Mouse (Mus musculus) urinary bladder, postnatal 10 days (tissue): ENCODE measurements around the gene Nsl1.

Experiments
- DNase-seq: peaks from one replicate; pipeline ENCODE4 v3.0.0; 2022; ENCODE audit warnings: low spot score

The Nsl1 gene

DNA sequence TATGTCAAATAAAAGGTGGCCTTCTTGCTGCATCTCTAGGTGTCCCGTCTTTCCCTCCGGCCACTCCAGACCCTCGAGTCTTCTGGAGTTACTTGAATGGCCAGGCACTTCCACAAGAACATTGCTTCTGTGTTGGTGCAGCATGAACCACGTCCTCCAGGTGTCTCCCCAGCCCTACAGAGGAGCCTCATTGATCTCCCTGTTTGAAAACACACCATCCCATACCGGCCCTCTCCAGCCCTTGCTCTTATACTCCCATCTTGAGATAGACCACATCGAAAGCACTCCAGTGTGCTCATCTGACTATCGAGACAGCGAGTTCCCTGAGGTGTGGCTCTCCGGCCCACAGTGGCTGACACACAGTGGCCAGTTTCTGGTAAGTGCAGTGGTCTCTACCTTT is 32.2 kb downstream of the Nsl1 start:
- no peak for DNase-seq

DNA sequence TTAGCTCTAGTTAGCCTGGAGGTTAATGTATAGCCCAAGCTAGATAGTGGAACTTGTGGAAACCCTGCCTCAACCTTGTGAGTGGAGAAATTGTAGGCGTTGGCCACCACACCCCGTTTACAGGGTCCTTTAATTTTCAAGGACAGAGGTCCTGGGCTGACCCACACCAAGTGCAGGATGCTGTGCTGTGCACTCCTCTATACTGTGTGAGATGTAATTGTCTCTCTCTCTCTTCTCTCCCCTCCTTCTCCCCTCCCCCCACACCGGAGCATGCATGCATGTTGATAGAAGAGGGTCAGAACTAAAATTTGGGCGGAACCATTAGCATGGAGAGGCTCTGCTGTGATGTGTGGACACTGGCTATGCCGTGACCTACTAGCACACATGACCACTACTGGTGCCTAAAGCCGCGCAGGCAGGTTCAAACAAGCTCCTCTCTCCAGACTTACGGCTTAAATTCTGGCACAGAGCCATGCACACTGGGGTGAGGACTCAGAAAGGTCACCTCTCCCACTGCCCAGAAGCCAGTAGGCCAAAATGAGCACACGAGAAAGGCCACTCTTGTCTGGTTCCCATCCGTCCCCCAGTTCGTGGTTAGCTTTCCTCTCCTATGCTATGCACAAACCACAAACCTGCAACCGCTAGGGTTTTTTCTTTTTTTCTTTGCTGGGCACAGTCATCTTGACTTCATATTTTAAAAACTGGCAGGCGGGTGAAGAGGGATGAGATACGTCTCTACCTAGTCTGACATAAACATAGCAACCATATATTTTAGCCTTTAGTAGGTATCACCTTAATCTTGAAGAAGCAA is 34.3 kb downstream of the Nsl1 start:
- no peak for DNase-seq

DNA sequence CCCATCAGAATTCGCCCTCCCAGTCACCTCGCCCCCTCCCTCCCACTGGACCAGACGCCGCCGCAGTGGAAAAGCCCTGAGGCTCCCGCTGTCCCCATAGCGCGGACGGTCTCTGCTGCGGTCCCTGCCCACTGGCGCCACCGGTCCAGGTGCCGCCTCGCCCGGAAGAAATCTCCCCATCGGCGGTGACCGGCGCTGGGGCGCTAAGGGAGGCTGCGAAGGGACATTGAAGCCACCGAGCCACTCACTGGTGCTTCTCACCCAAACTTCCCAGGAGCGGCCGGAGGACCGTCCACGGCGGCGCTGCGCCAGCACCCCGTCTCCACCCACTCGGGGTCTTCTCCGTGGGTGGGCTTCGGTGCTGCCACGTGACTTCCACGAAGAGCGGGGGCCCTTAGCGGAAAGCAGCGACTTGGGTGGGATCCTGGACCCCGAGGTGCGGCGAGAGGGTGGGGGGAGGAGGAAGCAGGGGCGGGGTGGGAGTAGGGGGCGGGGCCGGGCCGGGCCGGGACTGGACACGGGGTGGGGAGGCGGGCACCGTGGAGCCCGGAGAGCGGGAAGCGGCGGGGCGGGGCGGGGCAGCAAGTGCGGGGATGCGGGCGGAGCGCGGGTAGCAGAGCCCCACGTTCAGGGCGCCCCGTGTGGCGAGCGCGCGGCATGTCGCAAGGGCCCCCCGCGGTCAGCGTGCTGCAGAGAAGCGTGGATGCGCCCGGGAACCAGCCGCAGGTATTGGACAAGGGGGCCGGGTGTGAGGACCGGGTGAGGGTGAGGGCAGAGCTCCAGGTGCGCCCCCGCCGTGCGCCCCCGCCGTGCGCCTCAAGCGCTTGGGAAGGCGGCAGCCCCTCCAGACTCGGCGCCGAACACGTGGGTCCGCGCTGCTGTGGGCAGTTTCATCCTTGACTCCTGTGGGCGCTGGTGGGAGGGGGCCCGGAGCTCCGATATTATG is 35.3 kb downstream of the Nsl1 start, which contains the start of gene Batf3:
Gene Batf3 (plus strand): TSS at position 46 of the 946 bp plus-strand sequence.
- no peak for DNase-seq

DNA sequence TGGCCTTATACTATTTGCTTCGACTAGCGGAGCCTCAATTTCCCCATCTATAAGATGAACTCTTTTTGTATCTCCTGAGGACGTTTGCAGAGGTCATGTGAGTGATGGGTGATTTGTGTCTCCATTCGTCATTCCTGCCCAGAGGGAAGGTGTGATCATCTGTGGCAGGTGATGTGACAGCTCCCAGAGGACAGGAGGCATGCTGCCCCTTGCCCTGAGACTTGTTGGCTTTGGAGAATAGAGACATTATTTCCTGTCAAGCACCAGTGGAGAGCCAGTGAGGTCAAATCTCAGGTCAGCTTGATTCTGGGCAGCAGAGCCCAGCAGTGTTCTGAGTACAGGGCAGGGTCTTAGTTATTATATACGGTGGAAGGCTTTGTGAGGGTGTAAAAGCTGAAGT is 36.3 kb downstream of the Nsl1 start:
- DNase-seq: no peak

DNA sequence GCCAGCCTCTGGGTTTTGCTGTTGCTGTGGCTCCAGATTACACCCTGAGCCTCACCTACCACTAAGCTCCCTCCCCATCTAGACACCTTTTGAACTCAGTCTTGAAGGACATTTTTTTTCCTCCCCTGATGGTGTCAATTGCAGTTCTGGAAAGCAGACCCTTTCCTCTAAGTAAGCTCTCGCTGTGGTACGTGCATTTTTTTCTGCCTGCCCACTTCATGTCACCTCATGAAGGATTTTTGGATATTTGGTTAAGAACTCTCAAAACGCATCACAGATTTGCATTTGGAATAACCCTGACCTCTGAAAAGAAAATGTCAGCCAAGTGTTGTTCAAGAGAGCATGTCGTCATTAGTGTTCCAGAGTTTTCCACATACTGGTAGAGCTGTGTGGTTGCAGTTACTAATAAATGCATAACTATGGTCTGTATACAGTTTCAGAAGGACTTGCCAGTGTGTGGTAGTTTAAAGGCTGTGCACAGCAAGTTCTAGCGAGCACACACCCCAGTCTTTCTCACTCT is 37.0 kb downstream of the Nsl1 start:
- no peak for DNase-seq

DNA sequence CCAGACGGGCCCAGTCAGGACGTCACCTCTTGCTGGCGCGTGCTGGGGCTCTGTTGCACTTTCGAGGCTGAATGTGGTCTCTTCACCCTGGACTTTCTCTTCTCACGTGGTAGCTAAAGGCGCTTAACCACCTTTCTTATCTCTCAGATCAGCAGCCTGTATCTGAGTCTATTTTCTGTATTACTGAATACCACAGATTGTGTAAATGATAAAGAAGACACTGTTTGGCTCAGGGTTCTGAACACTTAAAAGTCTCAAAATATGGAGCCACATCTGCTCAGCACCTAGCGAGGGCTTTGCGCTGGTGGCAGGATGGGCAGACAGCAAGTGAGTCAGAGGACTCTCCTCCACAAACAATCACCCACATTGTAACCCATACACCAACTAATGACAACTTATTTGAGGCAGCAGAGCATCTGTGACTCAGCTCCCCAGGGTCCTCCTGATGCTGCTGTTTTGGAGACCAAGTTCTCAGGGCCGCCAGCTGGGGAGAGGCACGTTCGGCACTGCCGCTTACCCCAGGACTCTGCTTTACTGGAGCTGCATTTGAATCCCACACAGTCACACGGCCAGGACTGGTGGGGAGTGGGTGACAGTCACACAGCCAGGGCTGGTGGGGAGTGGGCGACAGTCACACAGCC is 40.0 kb downstream of the Nsl1 start:
- no peak for DNase-seq

DNA sequence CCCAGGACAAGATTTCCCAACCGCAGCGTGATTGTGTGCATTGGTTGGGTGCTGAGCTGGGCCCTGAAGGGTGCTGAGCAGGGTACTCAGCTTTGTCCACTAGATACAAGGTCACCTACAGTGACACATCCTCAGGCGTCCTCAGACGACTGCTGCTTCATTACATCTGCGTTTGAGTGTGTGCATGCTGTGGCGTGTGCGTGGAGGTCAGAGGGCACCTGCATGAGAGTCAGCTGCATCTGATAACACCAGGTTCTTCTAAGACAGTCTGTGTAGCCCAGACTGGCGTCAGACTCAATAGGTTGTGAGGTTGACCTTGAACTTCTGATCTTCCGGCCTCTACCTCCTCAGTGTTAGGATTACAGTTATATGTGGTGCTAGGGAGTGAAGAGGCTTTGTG is 42.4 kb downstream of the Nsl1 start:
- DNase-seq: no peak

DNA sequence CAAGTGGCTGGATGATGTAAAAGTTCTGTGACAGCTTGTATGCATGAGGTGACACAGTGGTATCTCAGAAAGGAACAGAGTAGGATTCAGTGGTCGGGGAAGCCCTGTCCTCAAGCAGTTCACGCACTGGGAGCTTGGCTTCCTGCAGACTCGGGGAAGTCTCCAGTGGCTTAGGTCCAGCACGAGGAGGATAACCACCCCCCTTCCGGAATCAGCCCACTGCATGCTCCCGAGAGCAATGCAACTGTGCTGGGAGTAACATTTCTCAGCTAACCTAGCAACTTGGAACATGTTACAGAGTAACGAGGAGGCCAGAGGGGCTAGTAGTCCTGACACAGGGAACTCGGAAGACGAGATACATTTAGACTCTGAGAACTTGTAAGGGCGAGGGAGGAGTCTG is 44.5 kb downstream of the Nsl1 start:
- DNase-seq: no peak

DNA sequence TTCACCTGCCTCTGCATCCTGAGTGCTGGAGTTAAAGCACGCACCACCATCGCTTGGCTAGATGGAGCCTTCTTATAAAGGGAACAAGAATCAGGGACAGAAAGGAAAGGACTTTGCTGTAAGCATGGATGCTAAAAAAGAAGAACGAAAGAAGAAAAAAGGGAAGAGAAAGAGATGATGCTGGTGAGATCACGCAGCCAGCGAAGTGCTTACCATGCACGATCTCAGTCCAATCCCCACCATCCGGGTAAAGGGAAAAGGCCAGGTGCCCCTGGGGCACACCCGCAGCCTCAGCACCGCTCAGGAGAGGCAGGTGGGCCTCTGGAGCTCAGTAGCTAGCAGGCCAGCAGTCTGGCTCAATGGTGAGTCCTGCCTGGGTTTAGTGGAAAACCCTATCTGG is 47.1 kb downstream of the Nsl1 start:
- no peak for DNase-seq

DNA sequence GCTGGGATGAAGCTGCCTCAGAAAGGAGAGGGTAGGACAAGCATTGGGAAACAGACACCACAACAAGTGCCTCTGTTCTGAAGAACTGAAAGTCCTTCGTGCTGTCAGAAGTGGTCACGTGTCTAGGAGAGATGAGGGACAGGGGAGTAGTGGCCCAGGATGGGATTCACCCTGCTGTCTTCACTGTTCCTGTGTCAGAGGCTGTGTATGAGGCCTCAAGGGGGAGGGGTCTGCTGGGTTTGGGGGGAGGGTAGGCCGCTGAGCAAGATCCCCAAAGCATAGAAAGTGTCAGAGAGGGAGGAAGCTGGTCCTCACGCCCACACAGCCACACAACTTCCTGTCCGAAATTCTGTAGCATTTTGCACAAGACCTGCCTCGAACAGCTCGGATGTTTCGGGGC is 48.3 kb downstream of the Nsl1 start:
- DNase-seq: no peak

DNA sequence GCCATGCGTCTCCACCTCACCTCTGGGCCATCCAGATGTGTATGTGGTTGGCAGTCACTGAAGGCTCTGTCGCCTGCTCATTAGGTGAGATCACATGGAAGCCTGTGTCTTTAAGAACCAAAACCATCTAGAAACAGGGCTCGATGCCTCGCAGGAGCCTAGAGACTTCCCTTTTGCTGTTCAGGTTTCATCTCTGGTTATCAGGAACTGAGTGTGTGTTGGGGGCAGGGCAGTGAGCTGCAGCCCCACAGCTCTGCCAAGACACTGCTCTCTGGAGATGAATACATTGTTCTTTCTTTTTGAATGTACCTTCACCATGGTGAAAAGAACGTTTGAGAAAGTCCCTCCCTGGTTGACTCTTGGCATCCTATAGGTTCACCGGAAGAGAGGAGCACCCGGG is 52.1 kb downstream of the Nsl1 start:
- DNase-seq: no peak

DNA sequence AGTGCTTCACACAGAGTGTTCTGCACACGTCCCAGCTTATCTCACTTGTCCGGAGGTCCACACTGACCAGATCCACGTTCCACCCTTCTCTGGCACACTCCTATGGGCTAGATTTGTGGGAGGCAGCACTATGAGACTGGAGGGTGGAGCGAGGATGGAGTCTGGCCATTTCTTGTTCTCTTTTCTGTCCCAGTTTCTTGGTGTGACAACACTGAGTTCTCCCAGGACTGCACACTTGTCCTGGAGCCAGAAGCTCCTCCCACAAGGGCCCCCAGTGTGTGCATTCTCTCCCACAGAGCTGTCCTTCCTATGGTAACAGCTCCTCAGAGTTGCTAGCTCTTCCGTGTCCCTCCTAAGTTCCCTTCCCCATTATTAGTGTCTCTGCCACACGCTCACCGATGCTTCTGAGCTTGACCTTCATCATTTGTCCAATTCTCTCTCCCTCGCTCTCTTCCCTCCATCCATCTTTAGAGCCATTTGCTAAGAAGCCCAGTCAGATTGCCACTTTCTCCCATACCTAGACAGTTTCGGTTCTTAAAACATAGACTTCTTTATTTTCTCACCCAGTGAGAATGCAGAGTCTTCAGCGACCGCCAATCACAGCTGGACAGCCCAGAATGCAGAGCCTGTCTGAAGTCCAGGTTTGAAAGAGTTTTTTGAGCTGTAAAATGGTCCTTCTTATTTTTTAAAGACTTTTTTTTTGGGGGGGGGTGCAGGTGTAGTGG is 52.9 kb downstream of the Nsl1 start:
- DNase-seq: no peak

DNA sequence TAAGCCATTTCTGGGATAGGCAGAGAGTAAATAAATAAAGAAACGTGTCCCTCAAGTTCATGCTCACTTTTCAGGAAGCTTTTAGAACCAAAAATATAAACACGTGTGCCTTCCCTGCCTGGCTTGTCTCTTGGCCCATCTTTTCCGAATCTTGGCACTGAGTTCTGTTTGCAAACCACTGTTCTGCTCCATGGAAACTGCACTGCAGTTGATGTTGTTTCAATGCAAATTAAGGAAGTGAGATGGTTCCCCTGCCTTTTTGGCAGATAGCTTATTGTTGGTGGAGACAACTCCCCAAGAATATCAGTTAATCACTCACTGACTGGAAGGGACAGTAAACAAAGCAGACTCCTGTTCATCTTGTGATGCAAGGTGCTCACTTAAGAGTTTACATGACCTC is 59.9 kb downstream of the Nsl1 start:
- DNase-seq: no peak

DNA sequence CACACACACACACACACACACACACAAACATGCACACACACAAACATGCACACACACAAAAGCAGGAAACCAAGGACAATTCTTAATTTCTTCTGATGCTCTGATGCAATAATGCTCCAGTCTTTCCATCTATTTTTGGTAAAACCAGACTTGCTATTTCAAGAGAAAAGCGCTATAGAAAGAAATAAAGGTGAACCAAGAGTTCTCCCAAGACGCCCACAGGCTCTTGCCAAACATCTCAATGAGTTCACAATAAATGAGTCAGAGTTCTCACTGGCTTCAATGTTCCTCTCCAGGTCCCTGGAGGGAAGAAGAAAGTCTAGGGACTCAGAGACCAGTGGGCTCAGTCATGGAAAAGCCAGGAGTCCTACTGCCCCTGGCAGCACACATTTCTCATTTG is 60.9 kb downstream of the Nsl1 start:
- no peak for DNase-seq

DNA sequence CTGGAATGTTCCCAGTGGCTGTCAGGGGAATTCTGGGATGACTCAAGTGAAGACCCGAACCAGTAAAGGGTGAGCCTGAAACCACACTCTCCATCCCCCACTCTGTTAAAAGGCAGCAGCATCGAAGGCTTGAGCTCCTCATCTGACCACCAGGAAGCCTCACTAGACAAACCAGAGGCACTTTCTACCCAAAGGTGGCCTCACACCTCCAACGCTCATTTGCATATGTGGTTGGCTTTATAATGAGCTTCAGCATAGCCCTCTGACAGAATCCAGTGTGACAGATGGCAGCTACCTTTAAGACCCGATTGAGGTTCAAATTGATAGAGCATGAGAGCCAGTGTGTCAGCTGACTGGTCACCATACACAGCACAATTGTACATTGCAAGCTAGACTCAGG is 61.5 kb downstream of the Nsl1 start:
- no peak for DNase-seq

DNA sequence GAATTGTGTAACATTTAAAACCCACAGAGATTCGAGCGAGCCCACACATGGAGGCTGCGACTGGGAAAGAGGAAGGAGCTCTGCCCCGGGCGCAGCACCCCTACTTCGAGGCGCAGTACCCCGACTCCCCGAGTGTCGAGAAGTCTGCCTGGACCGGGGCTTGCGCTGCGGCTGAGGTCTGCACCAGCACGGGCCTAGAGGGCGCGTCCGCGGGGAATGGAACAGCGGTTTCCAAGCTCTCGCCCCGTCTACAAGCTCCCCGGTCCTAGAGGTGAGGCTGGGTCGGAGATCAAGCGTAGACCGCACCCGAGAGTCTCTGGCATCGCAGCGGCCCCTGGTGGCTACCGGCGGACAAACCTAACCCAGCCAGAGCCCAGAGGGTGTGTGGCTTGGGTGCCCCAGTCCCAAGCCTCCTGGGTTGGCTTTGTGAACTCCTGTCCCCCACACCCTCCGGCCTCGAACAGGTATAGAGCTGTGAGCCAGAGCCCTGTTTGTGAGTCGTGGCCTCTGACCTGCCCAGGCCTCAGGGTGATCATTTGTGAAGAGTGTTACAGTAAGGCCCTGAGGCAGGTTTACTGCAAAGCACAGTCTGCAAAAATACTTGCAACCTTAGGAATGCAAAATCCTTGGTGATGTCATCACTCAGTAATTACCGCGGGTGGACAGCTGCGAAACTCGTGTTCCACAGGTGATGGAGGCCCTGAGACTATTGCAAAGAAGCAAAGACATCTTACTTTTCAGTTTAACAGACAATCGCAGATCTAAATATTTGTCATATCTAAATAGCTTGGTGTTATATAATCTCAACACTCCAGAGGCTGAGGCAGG is 63.2 kb downstream of the Nsl1 start:
- no peak for DNase-seq

DNA sequence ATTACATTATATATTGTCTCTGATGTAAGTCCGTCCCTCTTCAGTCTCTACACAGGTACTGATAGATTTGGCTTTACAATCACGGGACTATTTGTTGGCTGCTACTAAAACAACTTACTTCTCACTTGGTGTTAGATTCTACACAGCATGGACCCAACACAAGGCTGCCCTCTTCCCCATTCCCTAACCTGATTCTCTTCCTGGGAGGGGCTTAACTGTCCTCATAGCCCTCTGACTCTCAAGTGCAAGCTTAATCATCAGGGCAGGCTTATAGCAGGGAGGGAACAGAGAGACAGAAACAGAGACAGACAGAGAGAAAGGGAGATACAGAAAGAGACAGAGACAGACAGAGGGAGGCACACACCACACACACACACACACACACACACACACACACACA is 68.9 kb downstream of the Nsl1 start:
- no peak for DNase-seq

DNA sequence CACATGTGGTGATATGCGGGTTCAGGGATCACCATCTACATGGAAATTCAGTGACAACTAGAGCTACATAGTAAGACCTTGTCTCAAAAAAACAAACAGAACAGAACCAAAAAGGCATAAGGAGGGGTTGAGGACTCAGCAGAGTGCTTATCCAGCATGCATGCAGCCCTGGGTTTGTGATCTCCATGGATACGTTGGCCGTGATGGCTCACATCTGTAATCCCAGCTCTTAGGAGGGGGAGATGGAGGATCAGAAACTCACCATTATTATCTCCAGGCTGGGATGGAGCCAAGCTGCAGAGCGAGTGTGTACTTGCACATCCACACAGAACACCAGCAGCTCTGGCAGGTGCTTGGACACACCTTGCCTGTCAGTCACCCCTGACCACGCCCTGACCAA is 69.4 kb downstream of the Nsl1 start:
- no peak for DNase-seq

DNA sequence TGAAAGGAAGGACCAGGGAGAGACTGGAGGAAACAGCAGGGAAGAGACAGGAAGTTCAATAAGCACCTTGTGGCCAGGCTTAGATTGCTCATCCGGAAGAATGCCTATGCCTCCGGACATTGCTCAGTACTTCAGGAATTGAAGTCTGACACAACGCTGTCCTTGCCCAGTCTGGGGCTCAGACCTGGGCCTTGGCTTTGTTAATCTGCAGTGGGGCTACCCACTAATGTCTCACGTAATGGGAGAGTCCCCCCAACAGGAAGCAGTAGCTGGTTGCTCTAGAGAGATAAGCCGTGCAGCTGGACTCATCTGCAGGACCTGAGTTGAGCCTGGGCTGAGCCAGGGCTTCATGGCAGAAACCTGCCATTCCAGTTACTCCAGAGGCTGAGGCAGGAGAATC is 70.1 kb downstream of the Nsl1 start:
- no peak for DNase-seq

DNA sequence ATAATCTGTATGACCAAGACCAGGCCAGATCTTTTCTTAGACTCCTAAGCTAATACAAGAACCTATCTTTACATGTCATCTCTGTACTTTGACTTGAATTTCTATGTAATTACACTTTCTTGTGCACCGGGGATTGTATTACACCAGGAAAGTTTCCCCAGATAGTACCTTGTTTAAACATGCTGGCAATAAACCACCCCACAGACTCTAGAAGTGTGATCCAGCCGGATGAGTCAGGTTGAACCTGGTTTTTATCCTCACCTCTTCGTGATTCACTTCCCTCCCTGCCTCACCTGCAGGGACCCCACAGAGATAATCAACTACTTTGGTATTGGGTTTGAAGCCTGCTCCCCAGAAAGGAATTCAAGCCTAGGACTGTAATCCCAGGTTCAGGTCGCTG is 72.6 kb downstream of the Nsl1 start:
- DNase-seq: no peak
